Mouse (Mus musculus) cerebellum, adult 18-20 months (tissue): Measurements from ENCODE around the gene Ell2.

Experiments used
- DNase-seq, 2 experiments: peaks; one replicate each; pipeline ENCODE4 v3.0.0; 2021

Ell2 gene

GRCm38 (mm10) chr13:75818945-75819706, 112.6 kb downstream of the Ell2 start:
- DNase-seq, result no peak

DNA sequence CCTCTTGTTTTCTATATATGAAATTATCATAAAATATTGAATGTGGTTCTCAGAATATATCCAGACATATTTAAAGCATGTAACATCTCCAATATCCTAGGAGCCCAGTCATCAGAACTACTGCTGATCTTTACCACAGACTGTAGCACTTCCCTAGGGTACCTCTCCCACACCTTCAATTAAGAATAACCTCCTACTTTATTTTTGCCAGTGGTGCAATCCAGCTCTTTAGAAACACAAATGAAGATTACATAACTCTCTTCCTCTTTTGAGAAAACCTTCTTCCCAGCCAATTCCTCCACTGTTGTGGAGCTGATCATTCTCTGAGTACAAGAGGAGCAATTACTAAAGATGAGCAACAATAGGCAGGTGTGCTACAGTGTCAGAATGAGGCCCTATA, 113.3 kb downstream of the Ell2 start:
- DNase-seq, result no peak
